Mouse (Mus musculus): ENCODE measurements around the gene Pdia5. TPM values are rescaled to one million over a fixed set of nuclear protein-coding genes. Genes with fewer than 3 reads are reported as not detected.

Pdia5 gene
- polyA plus RNA-seq, 1 experiment from 2014 or later: 22.2 TPM

DNA sequence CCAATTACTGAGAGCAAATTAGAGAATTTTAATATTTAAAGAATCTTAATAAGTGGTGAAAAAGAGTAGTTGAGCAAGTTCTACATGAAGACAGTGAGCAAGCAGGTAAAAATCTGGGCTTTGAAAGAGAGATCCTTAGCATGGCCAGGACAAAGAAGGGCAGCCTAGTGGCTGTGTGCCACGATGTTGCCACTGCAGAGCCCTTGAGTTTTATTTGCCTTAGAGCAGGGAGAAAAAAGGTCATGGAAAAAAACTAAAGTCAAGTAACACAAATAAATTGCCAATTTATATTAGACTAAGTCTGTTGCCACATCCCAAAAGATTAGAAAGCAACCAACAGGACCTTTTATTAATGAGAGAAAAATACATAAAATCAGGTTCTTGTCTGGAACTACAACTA, 133.2 kb downstream of the Pdia5 start:
- ChIA-PET POLR2A (no interaction called here), CTCF (no interaction called here)
- in situ Hi-C loops (cut with MboI; ENCODE audit: low pct_unique_long_range_greater_than_20kb): no loop called here
- no peak for DNase-seq (ENCODE audit: low read depth, low spot score)
- H3K27me3 ChIP-seq: no peaks in the 10 kb centered on the region
- no peak for TF ChIP-seq CTCF (IDR thresholded peaks at IDR 0.05)
- no peak for ATAC-seq

Other genes with a start within 250 kb of the Pdia5 start
- 28.8 TPM for gene Sec22a, start 127.0 kb downstream of the Pdia5 start, polyA plus RNA-seq (2021)
- 22.4 TPM for gene Sema5b, start 50.3 kb upstream of the Pdia5 start, polyA plus RNA-seq (2021)